Mouse (Mus musculus): Measurements from ENCODE around the gene Gm15737.

- TF ChIP-seq CTCF (IDR thresholded peaks at IDR 0.05; ENCODE audit: borderline replicate concordance, extremely low read depth, insufficient read depth, insufficient read length) (no peak), POLR2A (IDR thresholded peaks at IDR 0.05; ENCODE audit: borderline replicate concordance, extremely low read depth, insufficient read depth, insufficient read length, poor library complexity, severe bottlenecking) (no peak)
Observed at GRCm38 (mm10) chr6:92924536-92924935, 55.4 kb downstream of the Gm15737 start.
